Mouse (Mus musculus) midbrain, embryonic 11.5 days (tissue): ENCODE results near the gene Clca3a2. TPM values are rescaled to one million over a fixed set of nuclear protein-coding genes. Genes with fewer than 3 reads are reported as not detected.
"Not testable (repeated sequence)": the region's sequence is repeated elsewhere in the genome, so short reads cannot be mapped to it uniquely, and the experiment has no call there.

Source experiments
- ATAC-seq: fragments of 200-750 bp; cut with Nextera tagmentation; 2 replicates; pipeline ENCODE4 v1.8.0; 2017; ENCODE audit warnings: moderate TSS enrichment, moderate library complexity; ENCODE audit not compliant: low FRiP score
- DNase-seq: peaks from one replicate; pipeline ENCODE4 v3.0.0; 2015; ENCODE audit warnings: low spot score; ENCODE audit errors: missing footprints
- H3K27ac ChIP-seq: fragments of 300-500 bp; sonication (generic); 2 replicates; pipeline ENCODE4 v1.5.1; 2014; ENCODE audit warnings: low read depth, low read length
- H3K27me3 ChIP-seq: fragments of 300-500 bp; sonication (generic); 2 replicates; pipeline ENCODE4 v1.6.1; 2014; ENCODE audit warnings: mild to moderate bottlenecking, low read length, moderate library complexity, mixed read lengths; ENCODE audit not compliant: control insufficient read depth, insufficient read depth
- H3K36me3 ChIP-seq: fragments of 300-500 bp; sonication (generic); 2 replicates; pipeline ENCODE4 v1.6.1; 2014; ENCODE audit warnings: mild to moderate bottlenecking, low read length, moderate library complexity, mixed read lengths; ENCODE audit not compliant: control insufficient read depth, insufficient read depth
- H3K4me1 ChIP-seq: fragments of 300-500 bp; sonication (generic); 2 replicates; pipeline ENCODE4 v1.6.1; 2014; ENCODE audit warnings: low read length; ENCODE audit not compliant: control insufficient read depth, insufficient read depth
- H3K4me2 ChIP-seq: fragments of 300-500 bp; sonication (generic); 2 replicates; pipeline ENCODE4 v1.6.1; 2014; ENCODE audit warnings: mild to moderate bottlenecking, moderate library complexity
- H3K4me3 ChIP-seq: fragments of 300-500 bp; sonication (generic); 2 replicates; pipeline ENCODE4 v1.5.1; 2014; ENCODE audit warnings: low read depth, low read length
- H3K9ac ChIP-seq: fragments of 300-500 bp; sonication (generic); 2 replicates; pipeline ENCODE4 v1.6.1; 2014; ENCODE audit warnings: low read length
- H3K9me3 ChIP-seq: fragments of 300-500 bp; sonication (generic); 2 replicates; pipeline ENCODE4 v1.6.1; 2016; ENCODE audit warnings: low read length; ENCODE audit not compliant: control insufficient read depth
- WGBS: fragments of 180-500 bp; shearing (Covaris S2); extraction: QIAGEN DNeasy Blood & Tissue Kit; methylation state at CpG from one replicate; pipeline ENCODE4 v1.1.7; 2014; 5-methylcytosine and 5-hydroxymethylcytosine counted together
- polyA plus RNA-seq: library from polyadenylated mRNA; unstranded; fragments of >200 nt; fragmentation: Nextera tagmentation; extraction: Ambion mirVana; gene quantifications from 2 replicates; pipeline ENCODE4 v1.2.1, GENCODE M21; 2014

The Clca3a2 gene
- not detected in 2 replicates for polyA plus RNA-seq

- H3K9me3 ChIP-seq, H3K4me1 ChIP-seq, H3K4me3 ChIP-seq, DNase-seq, H3K36me3 ChIP-seq, H3K9ac ChIP-seq, H3K4me2 ChIP-seq, H3K27me3 ChIP-seq, ATAC-seq, H3K27ac ChIP-seq: not testable (repeated sequence)
- WGBS, result 89% methylated on average over 6 of the region's 6 CpGs
Measured at GRCm38 (mm10) chr3:144819219-144819618, at the start of gene Clca3a2. Gene Clca3a2 (minus strand): TSS chr3:144819494.

GRCm38 (mm10) chr3:144849584-144849983 lies 30.3 kb upstream of the Clca3a2 start:
- Histone ChIP-seq H3K4me2 (no peak overlapping the region), H3K4me3 (no peak overlapping the region), H3K9ac (no peak overlapping the region), H3K9me3 (no peaks in the 10 kb centered on the region), H3K4me1 (no peaks in the 10 kb centered on the region), H3K27me3 (no peaks in the 10 kb centered on the region), H3K27ac (no peak overlapping the region), H3K36me3 (no peaks in the 10 kb centered on the region)
- DNase-seq (no peak), ATAC-seq (no peak)
- WGBS, result 87% methylated on average over 4 of the region's 4 CpGs

- not testable (repeated sequence) for H3K4me1 ChIP-seq, DNase-seq, ATAC-seq, H3K27me3 ChIP-seq, H3K4me3 ChIP-seq, H3K9me3 ChIP-seq, H3K27ac ChIP-seq, H3K4me2 ChIP-seq, H3K36me3 ChIP-seq, H3K9ac ChIP-seq
- 96% methylated on average over 9 of the region's 9 CpGs for WGBS
Measured at GRCm38 (mm10) chr3:144849014-144849556, 29.8 kb upstream of the Clca3a2 start, which contains the start of gene Clca3b. Gene Clca3b (minus strand): TSS chr3:144849357.

- no peaks in the 10 kb centered on the region for H3K36me3 ChIP-seq
- no peaks in the 10 kb centered on the region for H3K9me3 ChIP-seq
- DNase-seq (no peak), ATAC-seq (no peak)
- no peak overlapping the region for H3K4me3 ChIP-seq
- H3K27ac ChIP-seq, result no peak overlapping the region
- H3K9ac ChIP-seq, result no peak overlapping the region
- no peaks in the 10 kb centered on the region for H3K4me1 ChIP-seq
- no peaks in the 10 kb centered on the region for H3K27me3 ChIP-seq
- no peak overlapping the region for H3K4me2 ChIP-seq
- WGBS, result 95% methylated on average over 6 of the region's 6 CpGs
Measured at GRCm38 (mm10) chr3:144827257-144827656, 8.0 kb upstream of the Clca3a2 start.

- DNase-seq (peak; percentile 96), ATAC-seq (peak; percentile 84)
- Histone ChIP-seq H3K4me3 (no peak overlapping the region), H3K9ac (no peak overlapping the region), H3K9me3 (no peaks in the 10 kb centered on the region), H3K27ac (no peak overlapping the region), H3K36me3 (no peaks in the 10 kb centered on the region), H3K27me3 (no peaks in the 10 kb centered on the region), H3K4me2 (no peak overlapping the region), H3K4me1 (no peaks in the 10 kb centered on the region)
- WGBS, result 18% methylated on average over 10 of the region's 10 CpGs
Measured at GRCm38 (mm10) chr3:144825151-144825550, 5.9 kb upstream of the Clca3a2 start.

GRCm38 (mm10) chr3:144823331-144823730 lies 4.0 kb upstream of the Clca3a2 start:
- DNase-seq (no peak), ATAC-seq (no peak)
- Histone ChIP-seq H3K4me1 (no peaks in the 10 kb centered on the region), H3K4me3 (no peak overlapping the region), H3K4me2 (no peak overlapping the region), H3K9me3 (no peaks in the 10 kb centered on the region), H3K27me3 (no peaks in the 10 kb centered on the region), H3K27ac (no peak overlapping the region), H3K9ac (no peak overlapping the region), H3K36me3 (no peaks in the 10 kb centered on the region)
- 79% methylated on average over 5 of the region's 5 CpGs for WGBS

- DNase-seq (no peak), ATAC-seq (no peak)
- H3K4me2 ChIP-seq, result no peak overlapping the region
- no peaks in the 10 kb centered on the region for H3K27me3 ChIP-seq
- no peak overlapping the region for H3K9ac ChIP-seq
- no peak overlapping the region for H3K4me3 ChIP-seq
- H3K36me3 ChIP-seq, result no peaks in the 10 kb centered on the region
- WGBS, result 69% methylated on average over 1 of the region's 1 CpGs
- H3K27ac ChIP-seq, result no peak overlapping the region
- H3K9me3 ChIP-seq, result no peaks in the 10 kb centered on the region
- no peaks in the 10 kb centered on the region for H3K4me1 ChIP-seq
Measured at GRCm38 (mm10) chr3:144820632-144821031, 1.3 kb upstream of the Clca3a2 start.

GRCm38 (mm10) chr3:144813336-144813735 lies 6.0 kb downstream of the Clca3a2 start:
- not testable (repeated sequence) for H3K4me1 ChIP-seq, ATAC-seq, DNase-seq, H3K4me3 ChIP-seq, H3K27ac ChIP-seq, H3K36me3 ChIP-seq, H3K9ac ChIP-seq, H3K9me3 ChIP-seq, H3K4me2 ChIP-seq, H3K27me3 ChIP-seq
- 93% methylated on average over 6 of the region's 6 CpGs for WGBS

- DNase-seq (no peak), ATAC-seq (no peak)
- Histone ChIP-seq H3K4me2 (no peak overlapping the region), H3K4me1 (no peaks in the 10 kb centered on the region), H3K9ac (no peak overlapping the region), H3K36me3 (no peaks in the 10 kb centered on the region), H3K27ac (no peak overlapping the region), H3K4me3 (no peak overlapping the region), H3K9me3 (no peaks in the 10 kb centered on the region), H3K27me3 (no peaks in the 10 kb centered on the region)
- 37% methylated on average over 3 of the region's 3 CpGs for WGBS
Measured at GRCm38 (mm10) chr3:144811821-144812220, 7.5 kb downstream of the Clca3a2 start.
